Mouse (Mus musculus): ENCODE data around the gene Mt4.

Mt4 gene

DNA sequence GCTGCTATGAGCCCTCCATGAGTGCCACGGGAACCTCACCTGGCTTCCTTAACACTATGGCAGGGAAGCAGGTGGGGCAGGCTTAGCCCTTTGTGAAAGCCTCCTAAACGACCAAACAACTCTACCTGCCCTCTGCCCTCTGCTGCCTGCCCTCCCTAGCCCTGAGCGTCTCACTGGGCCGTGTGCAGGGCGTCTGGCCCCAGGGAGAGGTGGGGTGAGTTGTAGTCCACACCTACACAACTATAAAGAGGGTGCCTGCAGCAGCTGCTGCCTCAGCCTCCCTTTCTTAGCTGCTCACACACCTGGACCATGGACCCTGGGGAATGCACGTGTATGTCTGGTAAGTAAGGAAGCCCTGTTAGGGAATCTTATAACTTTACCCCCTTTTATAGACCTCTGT is at the start of gene Mt4:
Gene Mt4 (plus strand): TSS at position 265 of the 400 bp plus-strand sequence.
- no peak for DNase-seq (ENCODE audit: low spot score in 2 of 2)

- no peak for DNase-seq (ENCODE audit: low spot score in 2 of 2)
Measured at GRCm38 (mm10) chr8:94087964-94088363, 49.0 kb upstream of the Mt4 start.

DNA sequence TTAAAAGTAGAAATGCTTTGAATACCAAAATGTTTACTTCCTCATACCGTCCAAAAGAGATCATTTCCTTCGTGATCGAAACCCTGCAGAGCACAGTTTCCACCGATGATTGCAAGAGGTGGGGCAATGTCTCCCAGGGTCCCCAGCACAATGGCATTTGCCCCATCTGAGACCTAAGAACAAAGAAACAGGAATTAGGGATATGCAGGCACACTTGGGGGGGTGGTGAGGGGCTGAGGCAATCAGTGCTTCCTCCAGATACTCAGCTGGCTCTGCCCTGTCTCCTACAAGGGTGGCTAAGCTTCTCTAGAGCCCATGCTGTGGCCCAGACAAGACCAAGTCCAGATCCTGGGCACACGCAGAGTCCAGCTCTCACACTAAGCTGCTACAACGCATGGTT is 47.3 kb upstream of the Mt4 start:
- no peak for DNase-seq (ENCODE audit: low spot score in 2 of 2)

GRCm38 (mm10) chr8:94092848-94093247 is 44.1 kb upstream of the Mt4 start:
- DNase-seq (ENCODE audit: low spot score in 2 of 2): no peak

DNA sequence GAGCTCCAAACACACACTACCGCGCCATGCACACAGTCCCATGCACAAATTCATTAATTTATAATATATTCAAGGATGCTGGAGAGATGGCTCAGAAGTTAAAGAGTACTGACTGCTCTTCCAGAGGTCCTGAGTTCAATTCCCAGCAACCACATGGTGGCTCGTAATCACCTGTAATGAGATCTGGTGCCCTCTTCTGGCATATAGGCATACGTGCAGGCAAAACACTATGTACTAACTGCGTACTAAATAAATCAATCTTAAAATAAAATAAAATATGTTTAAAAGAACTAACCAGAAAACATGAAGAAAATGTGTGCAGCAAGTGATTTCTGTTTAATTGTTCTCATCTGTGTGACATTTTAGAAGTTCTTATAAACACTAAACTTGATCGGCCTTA is 42.7 kb upstream of the Mt4 start:
- DNase-seq (ENCODE audit: low spot score in 2 of 2): no peak

DNA sequence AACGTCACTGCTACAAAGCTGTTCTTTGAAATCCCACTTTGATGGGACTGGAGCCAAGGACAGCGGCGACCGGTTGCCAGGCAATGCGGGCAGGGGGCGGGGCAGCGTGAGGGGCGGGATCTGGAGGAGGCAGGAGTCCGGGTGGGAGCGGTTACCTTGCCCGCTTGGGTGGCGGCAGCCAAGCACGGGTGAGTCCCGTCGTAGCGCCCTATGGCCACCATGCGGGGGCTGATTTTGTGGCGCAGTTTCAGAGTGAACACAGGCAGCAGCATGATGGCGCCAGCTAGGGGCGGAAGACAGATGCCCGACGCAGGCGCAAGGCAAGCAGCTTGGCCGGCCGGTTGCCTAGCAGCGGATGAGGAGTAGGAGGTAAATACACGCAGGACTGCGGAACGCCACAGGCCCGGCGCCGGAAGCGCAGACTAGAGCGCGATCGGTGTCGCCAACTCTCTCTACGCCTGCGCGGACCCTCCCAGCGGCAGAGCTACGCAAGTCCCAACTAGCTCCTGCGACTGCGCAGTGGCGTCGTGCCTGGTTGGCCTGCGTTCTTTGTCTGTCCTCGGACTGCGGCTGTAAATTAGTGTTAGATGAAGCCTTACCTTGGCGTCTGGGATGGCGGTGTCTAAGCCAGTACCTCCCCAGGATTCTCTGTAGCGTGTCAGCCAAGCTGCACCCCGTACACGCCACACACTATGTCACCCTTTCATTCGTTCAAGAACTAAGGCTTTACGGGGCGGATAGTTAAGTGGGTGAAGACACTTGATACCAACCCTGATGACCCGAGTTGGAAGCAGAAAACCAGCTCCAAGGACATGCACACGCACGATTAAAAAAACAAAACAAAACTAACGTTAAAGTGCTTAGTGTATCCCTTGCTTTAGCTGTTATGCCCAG is 38.7 kb upstream of the Mt4 start, which contains the start of gene Bbs2:
Gene Bbs2 (minus strand): TSS at position 848 of the 894 bp plus-strand sequence.
- peak; percentile 98 to 99 for DNase-seq (ENCODE audit: low spot score in 2 of 2)

- no peak for DNase-seq (ENCODE audit: low spot score in 2 of 2)
Measured at GRCm38 (mm10) chr8:94098996-94099395, 38.0 kb upstream of the Mt4 start.

DNA sequence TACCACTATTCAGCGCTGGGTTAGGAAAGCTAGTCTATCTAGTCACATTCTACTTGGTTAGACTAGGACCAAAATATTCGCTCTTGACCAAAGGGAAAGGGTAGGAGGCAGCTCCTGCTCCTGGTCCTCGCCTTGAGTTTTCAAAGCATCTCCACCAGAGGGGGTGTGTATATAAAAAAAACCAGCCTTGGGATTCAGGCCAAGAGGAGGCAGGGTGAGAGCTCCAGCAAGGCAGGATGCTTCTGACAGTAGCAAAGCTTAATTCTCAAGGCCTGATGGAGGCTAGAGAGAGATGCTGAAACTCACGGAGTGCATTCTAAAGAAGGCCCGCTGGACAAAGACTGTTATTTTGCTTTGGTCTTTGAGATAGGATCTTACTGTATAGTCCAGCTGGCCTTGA is 32.9 kb upstream of the Mt4 start:
- no peak for DNase-seq (ENCODE audit: low spot score in 2 of 2)

DNA sequence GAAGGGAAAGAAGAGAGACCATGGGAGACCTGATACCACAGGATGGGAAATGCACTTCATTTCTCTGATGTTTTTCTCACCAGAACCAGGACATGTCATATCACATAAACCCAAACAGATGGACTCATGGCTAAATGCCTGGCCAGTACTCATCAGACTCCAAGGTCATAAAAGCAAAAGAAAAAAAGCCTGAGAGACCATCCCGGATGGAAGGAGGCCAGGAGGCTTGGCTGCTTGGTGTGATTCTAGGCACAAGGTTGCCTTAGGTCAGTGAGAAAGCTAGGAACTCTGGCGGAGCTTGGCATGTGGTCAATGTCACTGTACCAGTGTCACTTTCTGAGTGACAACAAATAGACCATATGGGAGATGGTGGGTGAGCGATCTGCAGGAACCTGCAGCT is 29.1 kb upstream of the Mt4 start:
- DNase-seq (ENCODE audit: low spot score in 2 of 2): no peak

DNA sequence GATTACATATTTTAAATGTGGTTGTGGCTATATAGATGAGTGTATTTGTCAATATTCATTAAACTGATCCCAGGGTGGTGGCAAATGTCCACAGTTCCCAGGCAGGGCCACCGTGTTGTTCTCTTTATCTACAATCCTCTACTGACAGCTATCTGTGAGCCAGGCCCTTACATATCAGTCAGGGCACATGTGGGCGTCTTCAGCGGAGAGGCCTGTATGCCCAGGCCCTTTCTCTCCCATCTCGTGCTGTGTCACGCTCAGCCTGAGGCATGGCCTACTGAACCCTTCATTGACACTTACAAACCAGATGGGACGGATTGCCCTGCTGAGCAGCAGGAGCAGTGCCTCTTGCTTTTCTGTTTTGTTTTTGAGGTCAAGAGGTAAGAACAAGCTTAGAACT is 27.6 kb upstream of the Mt4 start:
- no peak for DNase-seq (ENCODE audit: low spot score in 2 of 2)

DNA sequence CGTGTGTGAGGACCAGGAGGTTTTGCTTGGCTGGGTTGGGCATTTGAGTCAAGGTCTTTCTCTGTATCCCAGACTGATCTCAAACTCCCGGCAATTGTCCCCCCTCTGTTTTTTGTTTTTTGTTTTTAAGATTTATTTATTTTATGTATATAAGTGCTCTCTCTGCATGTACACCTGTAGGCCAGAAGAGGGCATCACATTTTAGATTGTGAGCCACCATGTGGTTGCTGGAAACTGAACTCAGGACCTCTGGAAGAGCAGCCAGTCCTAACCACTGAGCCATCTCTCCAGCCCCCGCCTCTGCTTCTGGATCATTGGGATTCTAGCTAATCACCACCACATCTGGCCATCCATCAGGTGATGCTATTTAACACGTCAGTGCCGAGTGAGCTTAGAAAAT is 27.2 kb upstream of the Mt4 start:
- DNase-seq (ENCODE audit: low spot score in 2 of 2): no peak

DNA sequence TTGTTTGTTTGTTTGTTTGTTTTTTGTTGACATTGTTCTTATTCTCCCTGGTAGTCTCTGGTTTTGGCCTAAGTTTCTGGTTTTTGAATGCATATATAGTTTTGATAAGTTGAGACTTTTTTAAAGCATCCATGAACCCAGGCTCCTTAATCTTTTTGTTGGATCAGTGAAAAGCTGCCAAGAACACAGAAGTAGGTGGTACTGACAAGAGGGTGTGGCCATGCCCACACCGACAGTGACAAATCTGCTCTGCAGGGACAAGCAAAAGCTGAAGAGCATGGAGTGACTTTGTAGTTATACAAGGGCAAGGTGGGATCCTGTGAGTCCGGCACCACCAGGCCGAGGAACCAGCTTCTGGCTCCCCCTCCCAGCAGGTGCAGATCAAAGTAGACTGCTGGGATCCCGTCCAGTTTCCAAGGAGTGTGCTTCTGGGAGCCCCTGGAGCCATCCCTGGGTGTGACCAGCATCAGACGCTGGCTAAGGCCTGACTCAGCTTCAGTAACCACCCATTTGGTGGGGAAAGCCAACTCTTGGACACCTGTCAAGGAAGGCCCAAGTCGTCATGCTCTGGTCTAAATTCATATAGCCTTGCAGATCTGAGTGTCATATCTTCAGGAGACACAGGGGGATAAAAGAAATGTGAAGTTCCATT is 26.3 kb upstream of the Mt4 start:
- DNase-seq (ENCODE audit: low spot score in 2 of 2): no peak

GRCm38 (mm10) chr8:94113435-94113834 is 23.6 kb upstream of the Mt4 start:
- DNase-seq (ENCODE audit: low spot score in 2 of 2): no peak

DNA sequence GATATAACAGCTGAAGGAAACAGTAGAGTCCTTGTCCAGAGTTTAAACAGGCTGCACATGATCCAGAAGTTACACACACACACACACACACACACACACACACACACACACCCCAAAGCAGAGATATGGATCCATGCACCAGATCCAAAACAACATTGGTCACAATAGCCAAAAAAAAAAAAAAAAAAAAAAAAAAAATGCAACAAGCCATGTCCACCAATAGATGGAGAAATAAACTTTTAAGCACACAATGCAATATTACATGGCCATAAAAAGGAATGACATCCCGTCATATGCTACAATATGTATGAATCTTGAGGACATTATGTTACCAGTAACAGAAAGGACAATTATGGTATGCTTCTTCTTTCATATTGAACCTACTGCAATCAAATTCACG is 23.0 kb upstream of the Mt4 start:
- no peak for DNase-seq (ENCODE audit: low spot score in 2 of 2)

GRCm38 (mm10) chr8:94118776-94119430 is 18.1 kb upstream of the Mt4 start:
- DNase-seq (ENCODE audit: low spot score in 2 of 2): no peak

DNA sequence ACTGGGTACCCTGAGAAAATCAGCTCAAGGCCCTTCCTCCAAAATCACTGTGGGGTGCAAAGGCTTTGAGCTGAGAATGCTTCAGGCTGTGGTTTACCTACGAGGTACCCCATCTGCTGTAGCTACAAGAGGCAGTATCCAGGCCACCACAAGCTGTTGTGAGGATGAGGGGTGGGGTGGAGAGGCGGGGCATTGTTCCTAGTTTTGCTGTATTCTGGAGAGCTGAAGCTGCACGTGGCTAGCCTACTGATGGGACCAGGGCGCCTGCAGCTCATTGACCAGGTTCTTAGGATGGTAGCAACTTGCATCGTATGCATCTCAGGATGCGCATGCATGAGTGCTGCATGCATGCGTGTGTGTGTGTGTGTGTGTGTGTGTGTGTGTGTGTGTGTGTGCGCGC is 15.4 kb upstream of the Mt4 start:
- no peak for DNase-seq (ENCODE audit: low spot score in 2 of 2)

GRCm38 (mm10) chr8:94122711-94123468 is 14.1 kb upstream of the Mt4 start:
- DNase-seq (ENCODE audit: low spot score in 2 of 2): no peak

- no peak for DNase-seq (ENCODE audit: low spot score in 2 of 2)
Measured at GRCm38 (mm10) chr8:94127711-94128110, 9.3 kb upstream of the Mt4 start.

DNA sequence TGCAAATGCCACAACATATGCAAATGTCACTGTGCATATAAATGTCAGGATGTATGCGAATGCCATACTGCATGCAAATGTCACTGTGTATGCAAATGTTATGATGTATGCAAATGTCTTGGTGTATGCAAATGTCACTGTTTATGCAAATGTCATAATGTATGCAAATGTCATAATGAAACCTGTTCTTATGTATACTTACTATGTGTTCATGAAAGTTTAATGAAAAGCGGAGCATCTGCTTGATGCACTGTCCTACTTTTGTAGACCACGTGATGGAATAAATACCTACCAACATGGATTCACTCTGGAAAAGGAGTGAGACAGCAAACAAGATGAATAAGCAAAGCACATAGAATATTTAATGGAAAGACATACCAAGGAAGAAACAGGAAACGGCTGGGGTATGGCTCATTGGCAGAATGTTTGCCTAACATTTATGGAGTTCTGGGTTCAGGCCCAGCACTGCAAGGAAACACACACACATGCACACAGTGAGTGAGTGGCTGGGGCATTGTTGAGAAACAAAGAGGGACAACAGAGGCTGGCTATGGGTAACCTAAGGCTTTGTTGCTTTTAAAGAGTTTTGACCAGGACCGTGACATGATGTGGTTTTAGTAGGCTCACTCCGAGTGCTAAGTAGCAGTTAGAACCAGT is 7.7 kb upstream of the Mt4 start:
- no peak for DNase-seq (ENCODE audit: low spot score in 2 of 2)

DNA sequence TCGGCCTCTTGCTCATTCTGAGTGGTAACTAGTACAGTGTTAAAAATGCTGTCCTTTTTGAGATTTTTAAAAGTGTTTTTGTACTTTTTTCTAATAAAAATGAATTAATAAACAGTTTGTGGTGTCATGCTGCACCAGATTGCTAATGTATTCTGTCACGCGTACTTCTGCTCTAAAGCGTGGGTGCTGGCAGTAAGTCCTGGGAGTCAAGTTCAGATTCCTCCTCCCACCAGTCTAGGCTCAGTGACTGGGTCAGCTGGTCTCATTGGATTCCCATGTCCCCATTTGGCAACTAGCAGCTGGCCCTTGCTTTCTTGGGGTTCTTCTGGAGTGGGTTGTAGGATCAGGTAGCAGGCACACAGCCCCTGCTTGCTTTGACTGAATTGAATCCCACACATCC is 6.9 kb upstream of the Mt4 start:
- no peak for DNase-seq (ENCODE audit: low spot score in 2 of 2)

DNA sequence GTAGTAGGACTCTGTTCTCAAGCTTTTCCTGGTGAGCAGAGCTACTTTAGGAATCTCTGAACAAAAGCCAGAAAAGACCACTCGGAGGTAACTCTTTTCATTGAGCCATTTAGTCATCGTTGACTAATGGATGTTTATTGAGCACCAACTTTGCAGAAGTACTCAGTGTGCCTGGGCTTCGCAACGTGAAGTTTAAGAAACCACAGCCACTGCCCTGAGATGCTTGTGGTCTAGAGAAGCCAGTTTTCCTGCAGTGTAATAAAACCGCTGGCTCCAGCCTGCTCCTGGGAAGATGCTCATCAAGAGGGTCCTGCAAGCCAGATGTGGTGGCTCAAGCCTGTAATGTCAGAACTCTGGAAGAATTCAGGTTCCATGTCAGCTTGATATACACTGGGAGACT is 4.9 kb upstream of the Mt4 start:
- DNase-seq (ENCODE audit: low spot score in 2 of 2): no peak
